Mouse (Mus musculus) myocyte (in vitro differentiated cells): ENCODE data around the gene Zfp688.

ENCODE experiments used
- CEBPB ChIP-seq: IDR thresholded peaks from 2 replicates; pipeline ENCODE4 v1.6.1; 2011; ENCODE audit warnings: mild to moderate bottlenecking, moderate library complexity; ENCODE audit not compliant: poor library complexity, insufficient read depth, severe bottlenecking
- E2F4 ChIP-seq: IDR thresholded peaks from one replicate; pipeline ENCODE4 v1.6.1; 2011; ENCODE audit warnings: mild to moderate bottlenecking, control low read depth, moderate library complexity; ENCODE audit not compliant: insufficient read depth
- MYOD1 ChIP-seq, 3 experiments: IDR thresholded peaks; one replicate each; pipeline ENCODE4 v1.6.1; 2011; ENCODE audit warnings: control low read depth in 2 of 3, low read depth in 2 of 3, mild to moderate bottlenecking in 2 of 3, moderate library complexity in 1 of 3; ENCODE audit not compliant: insufficient read length in 2 of 3, control insufficient read depth in 1 of 3
- POLR2A ChIP-seq: IDR thresholded peaks from one replicate; pipeline ENCODE4 v1.6.1; 2011; ENCODE audit warnings: low read depth, mild to moderate bottlenecking, control low read depth, moderate library complexity; ENCODE audit not compliant: insufficient read length
- SRF ChIP-seq: IDR thresholded peaks from one replicate; pipeline ENCODE4 v1.6.1; 2011; ENCODE audit warnings: low read depth; ENCODE audit not compliant: control insufficient read depth, insufficient read length
- TCF12 ChIP-seq: IDR thresholded peaks from one replicate; pipeline ENCODE4 v1.6.1; 2011; ENCODE audit warnings: mild to moderate bottlenecking, control low read depth; ENCODE audit not compliant: poor library complexity, insufficient read depth, severe bottlenecking
- TCF3 ChIP-seq: IDR thresholded peaks from one replicate; pipeline ENCODE4 v1.6.1; 2011; ENCODE audit warnings: low read depth, control low read depth; ENCODE audit not compliant: insufficient read length

DNA sequence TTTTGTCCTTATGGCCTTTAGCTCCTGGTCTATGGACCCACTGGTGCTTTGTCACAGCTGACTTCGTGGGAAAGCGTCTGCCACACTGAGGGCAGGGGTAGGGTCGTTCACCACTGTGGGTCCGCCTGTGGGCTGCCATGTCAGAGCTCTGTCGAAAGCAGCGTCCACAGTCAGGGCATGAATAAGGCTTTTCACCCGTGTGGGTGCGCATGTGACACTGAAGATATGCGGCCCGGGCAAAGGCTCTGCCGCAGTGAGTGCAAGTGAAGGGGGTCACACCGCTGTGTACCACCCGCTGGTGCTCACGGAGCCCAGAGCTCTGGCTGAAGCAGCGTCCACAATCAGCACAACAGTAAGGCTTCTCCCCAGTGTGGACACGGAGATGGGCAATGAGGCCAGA is 30.3 kb downstream of the Zfp688 start:
- no peak for TF ChIP-seq POLR2A
- no peak for TF ChIP-seq SRF
- TF ChIP-seq E2F4, result no peak
- no peak for TF ChIP-seq TCF12
- no peak for TF ChIP-seq CEBPB
- no peak for TF ChIP-seq TCF3
- no peak for TF ChIP-seq MYOD1 (IDR thresholded peaks at IDR 0.05; ENCODE audit: control insufficient read depth in 1 of 3, insufficient read length in 2 of 3, low read depth in 2 of 3)
